Mouse (Mus musculus) c-Kit-positive CD71-positive TER-119-positive erythroid progenitor cells, embryonic 14.5 days (primary cell): ENCODE results near the gene Pdk2.

ENCODE experiments used
- DNase-seq: peaks from one replicate; pipeline ENCODE4 v3.0.0-alpha.2; 2013; ENCODE audit warnings: low spot score

Pdk2 gene

GRCm38 (mm10) chr11:95070140-95071107 lies 29.3 kb upstream of the Pdk2 start:
- DNase-seq, result no peak

GRCm38 (mm10) chr11:95069226-95069957 lies 28.2 kb upstream of the Pdk2 start:
- no peak for DNase-seq

GRCm38 (mm10) chr11:95056768-95057501 lies 15.8 kb upstream of the Pdk2 start:
- DNase-seq, result no peak

- no peak for DNase-seq
Observed at GRCm38 (mm10) chr11:95053062-95053461, 11.9 kb upstream of the Pdk2 start.

GRCm38 (mm10) chr11:95046980-95047680 lies 6.0 kb upstream of the Pdk2 start:
- DNase-seq, result peak; percentile 57

GRCm38 (mm10) chr11:95044185-95044870 lies 3.2 kb upstream of the Pdk2 start:
- DNase-seq, result no peak

- DNase-seq, result no peak
Observed at GRCm38 (mm10) chr11:95043608-95044007, 2.5 kb upstream of the Pdk2 start.

GRCm38 (mm10) chr11:95043060-95043459 lies 1.9 kb upstream of the Pdk2 start:
- no peak for DNase-seq

GRCm38 (mm10) chr11:95042096-95042495 lies 942 bp upstream of the Pdk2 start:
- peak; percentile 85 for DNase-seq

- no peak for DNase-seq
Observed at GRCm38 (mm10) chr11:95040491-95041138, 539 bp downstream of the Pdk2 start.

- no peak for DNase-seq
Observed at GRCm38 (mm10) chr11:95039766-95040165, 1.4 kb downstream of the Pdk2 start.

- no peak for DNase-seq
Observed at GRCm38 (mm10) chr11:95038818-95039655, 2.1 kb downstream of the Pdk2 start.

- no peak for DNase-seq
Observed at GRCm38 (mm10) chr11:95038156-95038817, 2.9 kb downstream of the Pdk2 start.

- no peak for DNase-seq
Observed at GRCm38 (mm10) chr11:95037306-95037705, 3.8 kb downstream of the Pdk2 start.

GRCm38 (mm10) chr11:95036521-95036920 lies 4.6 kb downstream of the Pdk2 start:
- DNase-seq, result no peak

- no peak for DNase-seq
Observed at GRCm38 (mm10) chr11:95034902-95035301, 6.3 kb downstream of the Pdk2 start.

GRCm38 (mm10) chr11:95033617-95034016 lies 7.5 kb downstream of the Pdk2 start:
- no peak for DNase-seq

GRCm38 (mm10) chr11:95032945-95033344 lies 8.2 kb downstream of the Pdk2 start:
- no peak for DNase-seq

- DNase-seq, result no peak
Observed at GRCm38 (mm10) chr11:95027850-95028470, 13.2 kb downstream of the Pdk2 start.
